Mouse (Mus musculus): ENCODE data around the gene Ppp1r32.

Ppp1r32 gene

DNA sequence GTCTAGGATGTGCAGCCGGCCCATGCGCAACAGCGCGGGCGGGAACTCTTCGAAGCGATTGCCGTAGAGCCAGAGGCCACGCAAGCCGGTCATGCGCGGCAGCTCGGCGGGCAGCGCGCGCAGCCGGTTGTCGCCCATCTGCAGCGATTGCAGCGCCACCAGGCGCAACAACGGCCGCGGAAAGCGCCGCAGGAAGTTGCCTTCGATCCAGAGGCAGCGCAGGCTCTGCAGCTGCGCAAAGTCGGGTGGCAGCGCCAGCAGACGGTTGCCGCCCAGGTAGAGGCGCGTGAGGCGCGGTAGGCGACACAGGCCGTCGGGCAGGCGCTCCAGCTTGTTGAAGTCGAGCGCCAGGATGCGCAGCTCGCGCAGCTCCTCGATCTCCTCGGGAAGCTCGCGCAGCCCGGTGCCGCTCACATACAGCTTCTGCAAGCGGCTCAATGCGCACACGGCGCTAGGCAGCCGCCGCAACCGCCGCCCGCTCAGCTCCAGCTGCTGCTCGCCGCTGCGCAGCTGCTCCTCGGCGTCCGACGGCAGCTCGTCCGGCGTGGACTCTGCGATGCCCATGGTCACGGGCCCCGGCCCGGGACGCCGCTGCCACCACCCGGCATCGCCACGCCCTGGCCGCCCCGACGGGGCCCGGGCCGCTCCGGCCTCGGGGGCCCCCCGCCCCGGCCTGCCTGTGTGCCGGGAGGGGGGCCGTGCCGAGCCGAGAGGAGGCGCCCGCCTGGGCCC is 25.8 kb downstream of the Ppp1r32 start, which contains the start of gene Lrrc10b:
TSS of gene Lrrc10b (minus strand) at position 722 of the 732 bp plus-strand sequence.
- no peak for DNase-seq

DNA sequence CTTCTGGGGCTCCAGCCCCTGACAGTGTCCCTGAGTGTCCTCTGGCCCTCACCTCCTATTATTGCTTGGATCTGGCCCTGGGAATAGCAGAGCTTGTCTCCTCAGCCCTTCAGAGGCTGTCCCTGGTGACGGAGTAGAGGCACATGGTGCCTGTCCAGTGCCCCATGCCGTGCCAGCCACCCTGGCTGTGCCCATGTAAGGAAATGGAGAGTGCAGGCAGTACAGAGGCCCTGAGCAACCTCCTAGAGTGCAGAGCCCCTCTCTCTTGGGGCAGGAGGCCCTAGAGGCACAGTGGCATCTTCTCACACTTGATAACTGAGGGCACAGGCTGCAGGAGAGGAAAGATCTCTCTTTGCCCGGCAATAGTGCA is 27.3 kb downstream of the Ppp1r32 start:
- DNase-seq = no peak

DNA sequence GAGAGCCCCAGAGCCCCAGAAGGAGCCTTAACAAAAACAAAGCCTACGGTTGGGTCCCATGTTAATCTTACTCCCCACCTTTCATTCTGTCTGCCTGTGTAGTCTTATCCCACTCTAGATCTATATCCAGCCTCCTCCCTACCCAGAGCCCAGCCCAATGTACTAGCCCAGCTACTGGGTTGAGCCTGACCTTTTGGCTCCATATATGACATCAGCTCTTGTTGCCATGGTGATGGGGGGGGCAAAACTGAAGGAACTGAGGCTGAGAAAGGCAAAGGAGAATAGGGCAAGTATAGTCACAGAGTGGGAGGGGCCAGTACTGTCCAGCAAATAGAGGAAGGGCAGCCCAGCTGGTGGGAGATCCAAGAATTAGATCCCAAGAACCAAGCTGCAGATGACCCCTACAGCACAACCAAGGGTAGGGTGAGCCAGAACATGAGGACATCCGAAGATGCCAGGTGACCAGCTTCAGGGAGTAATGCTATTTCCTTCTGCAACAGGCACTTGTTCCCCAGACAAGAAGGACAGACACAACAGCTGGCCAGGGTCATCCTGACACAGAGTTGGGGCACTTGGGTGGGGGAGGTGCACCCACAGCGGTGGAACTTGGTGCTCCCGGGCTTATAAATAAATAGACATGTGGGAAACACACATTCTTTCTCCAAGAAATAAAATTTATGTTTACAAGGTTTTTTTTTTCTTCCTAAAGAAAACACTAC is 27.9 kb downstream of the Ppp1r32 start:
- DNase-seq = no peak

DNA sequence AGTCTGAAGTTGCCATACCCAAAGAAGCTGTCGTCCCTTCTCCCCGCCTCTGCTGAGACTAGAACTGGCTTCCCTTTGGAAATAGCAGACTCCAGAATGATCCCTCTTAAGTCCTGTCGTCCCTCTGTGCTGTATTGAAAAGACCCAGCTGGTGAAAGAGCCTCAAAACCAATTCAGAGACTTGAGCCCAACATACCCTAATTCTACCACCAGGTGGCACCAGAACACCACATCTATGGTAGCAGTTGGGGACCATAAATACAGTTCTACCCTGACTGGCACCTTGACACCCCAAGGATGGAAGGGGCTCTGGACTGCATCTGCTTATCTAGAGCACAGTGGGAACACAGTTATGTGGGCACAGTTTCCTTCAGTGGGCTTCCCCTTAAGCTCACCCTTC is 33.0 kb downstream of the Ppp1r32 start:
- DNase-seq = no peak

DNA sequence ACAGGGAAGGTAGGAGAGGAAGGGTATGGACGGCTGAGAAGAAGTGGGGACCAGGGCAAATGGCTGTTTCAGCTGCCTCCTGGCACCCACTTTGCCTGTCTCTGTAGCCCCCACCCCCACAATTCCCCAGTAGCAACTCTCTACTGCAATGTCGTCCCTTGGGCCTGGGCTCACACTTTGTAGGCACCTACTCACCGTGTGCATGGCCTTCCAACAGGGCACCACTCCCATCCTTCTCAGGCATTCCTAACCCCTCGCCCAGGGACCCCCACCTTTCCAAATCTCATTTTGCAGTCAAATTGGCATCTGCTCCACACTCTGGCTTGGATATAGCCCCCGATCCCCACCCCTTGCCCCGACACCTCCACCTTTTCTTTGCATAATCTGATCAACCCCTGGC is 33.5 kb downstream of the Ppp1r32 start:
- DNase-seq = no peak

DNA sequence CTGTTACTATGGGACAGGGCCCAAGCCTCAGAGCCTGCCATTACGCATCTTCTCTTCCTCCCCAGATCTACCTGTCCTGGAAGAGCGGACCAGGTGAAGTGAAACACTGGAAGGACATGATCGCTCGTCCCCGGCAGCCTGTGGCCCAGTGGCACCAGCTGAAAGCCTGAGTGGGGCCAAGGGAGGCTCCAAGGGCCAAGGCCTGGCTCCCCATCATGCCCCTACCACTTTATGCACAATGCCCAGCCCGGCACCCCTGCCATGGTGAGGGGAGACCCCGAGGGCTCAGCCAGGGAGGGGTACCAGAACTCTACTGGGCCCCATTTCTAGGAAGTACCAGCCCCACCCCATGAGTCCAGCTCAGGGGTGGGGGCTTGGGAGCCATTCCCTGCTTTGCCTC is 34.5 kb downstream of the Ppp1r32 start:
- no peak for DNase-seq

DNA sequence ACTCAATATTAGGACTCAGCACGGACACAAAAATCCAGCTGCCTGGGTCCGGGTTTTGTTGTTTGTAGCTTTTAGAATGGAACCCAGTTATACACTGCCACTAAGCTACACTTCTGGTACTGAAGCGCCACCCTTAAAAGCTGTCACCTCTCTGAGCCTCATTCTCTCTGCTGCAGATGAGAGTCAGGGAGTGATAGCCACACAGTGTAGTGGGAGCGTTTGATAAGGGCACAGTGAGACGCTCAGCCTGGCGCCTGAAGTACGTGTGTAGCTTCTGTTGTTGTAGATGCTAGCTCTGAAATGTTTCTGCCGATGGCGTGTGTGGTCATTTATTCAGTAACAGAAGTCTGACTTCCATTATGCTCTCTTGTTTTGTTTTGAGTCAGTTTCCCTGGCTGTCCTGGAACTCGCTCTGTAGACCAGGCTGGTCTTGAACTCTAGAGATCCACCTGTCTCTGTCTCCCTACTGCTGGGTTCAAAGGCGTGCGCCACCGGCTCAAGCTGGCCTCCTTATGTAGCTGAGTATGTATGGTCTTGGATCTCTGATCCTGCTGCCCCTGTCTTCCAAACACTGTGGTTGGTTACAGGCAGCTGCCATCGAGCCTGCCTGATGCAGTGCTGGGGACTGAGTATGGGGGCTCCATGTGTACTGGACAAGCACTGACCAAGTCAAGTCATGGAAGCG is 37.9 kb downstream of the Ppp1r32 start:
- no peak for DNase-seq

DNA sequence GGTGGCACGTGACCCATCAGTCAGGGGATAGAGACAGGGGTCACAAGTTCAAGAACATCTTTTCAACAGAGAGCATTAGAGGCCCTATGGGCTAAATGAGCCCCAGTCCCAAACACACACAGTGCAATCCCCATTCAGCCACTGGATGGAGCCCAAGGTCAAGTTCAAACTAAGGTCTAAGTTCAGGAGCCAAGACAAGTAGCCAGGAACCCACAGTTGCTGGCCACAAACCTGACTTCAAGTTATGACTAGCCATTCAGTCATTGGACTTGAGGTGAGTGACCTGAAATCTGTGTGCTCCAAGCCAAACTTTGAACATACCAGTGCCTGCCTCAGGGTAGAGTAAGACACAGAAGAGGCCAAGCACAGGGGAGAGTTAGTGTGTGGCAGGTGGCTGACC is 45.2 kb downstream of the Ppp1r32 start:
- no peak for DNase-seq

DNA sequence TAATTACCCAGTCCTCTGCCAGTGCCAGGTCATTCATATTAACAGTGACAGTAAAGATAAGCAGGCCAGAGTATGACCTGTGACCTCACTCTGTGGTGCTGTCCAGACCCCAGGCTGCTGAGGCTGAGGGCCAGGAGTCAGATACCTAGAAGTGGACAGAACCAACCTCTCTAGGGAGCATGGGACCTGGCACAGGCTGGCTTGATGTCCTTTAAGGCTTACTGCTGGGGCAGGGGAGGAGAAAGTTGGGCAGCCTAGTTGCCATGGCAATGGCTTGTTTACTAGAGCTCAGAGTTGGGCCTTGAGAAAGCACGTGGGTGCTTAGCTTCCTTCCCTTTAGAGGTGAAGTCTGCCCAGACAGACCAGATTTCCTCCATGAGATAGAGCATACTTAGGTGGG is 46.0 kb downstream of the Ppp1r32 start:
- DNase-seq = no peak

DNA sequence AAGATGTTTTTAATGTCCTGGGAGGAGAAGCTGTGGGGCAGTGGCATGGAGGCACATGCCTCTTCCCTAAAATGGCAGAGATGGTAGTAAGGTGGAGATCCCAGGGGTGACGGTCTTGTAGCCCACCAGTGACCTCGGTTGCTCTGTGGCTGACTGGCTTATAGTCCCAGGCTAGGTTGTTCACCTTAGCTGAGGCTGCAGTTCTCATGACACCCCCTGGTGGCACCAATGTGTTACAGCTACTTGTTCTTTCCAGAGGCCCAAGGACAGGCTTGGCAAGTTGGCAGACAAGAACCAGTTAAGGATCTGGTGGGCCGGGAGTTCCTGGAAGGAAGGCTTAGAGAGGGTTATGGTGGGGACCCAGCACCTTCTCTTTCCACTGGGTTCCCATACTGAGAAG is 46.8 kb downstream of the Ppp1r32 start:
- peak; percentile 82 for DNase-seq

DNA sequence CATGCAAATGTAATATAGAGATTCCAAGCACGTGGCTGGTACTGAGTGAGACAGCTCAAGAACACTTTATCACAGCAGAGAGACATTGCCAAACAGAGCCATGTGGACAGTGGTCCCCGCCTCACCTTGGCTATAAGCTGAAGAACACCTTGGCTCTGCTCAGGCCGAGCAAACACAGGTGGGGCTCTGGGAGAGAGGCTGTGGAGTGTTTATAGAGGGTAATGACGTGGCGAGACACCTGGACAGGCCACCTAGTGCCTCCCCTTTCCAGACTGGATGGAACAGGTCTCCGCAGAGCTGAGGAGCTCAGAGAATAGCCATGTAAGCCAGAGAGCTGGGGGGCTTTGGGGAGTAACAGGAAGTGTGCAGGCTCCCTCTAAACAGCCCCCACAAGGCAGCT is 47.8 kb downstream of the Ppp1r32 start:
- no peak for DNase-seq

DNA sequence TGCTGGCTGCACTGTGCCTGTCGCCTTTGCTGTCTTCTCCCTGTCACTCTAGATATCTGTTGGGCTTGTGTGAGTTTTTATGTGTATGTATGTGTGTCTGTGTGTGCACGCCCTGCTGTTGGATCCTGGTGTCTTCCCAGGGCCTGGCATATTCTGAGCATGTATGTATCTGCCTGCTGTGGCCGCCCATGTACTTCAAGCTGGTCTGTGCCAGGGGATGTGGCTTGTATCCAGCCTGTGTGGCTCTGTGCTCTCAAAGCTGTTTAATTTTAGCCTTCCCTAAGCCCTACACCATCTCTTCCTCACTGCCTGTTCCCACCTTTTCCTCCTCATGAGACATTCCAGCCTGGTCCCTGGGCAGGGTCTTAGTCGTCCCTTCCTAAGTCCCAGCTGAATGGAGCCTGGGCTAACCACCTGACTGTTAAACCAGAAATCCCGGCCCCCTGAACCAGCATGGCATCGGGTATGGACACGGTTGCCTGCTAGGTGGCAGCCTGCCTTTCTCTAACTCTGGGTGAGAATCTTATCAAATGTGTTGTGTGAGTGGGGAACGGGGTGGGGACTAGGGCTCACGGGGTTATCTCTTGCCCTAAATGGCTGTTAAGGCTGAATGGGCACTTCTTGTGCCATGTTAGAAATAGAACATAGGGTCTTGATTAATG is 48.7 kb downstream of the Ppp1r32 start:
- peak; percentile 65 for DNase-seq

DNA sequence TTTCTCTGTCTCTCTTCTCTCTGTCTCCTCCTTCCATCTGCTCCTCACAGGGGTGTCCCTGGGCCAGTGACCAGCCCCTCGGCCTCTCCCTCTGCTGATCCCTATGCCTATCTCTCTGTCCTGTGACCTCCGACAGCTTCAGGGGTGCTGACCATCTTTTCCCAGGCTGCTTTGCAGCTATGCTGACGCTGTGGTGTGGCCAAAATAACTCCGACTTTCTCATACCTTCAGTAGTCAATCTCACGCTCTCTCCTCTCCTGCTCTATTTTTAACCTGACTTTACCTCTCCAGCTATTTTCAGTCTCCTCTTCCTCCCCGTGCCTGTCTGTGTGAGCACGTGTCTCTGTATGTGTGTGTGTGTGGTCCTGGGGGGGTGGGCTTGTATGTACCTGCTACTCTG is 49.5 kb downstream of the Ppp1r32 start:
- no peak for DNase-seq

DNA sequence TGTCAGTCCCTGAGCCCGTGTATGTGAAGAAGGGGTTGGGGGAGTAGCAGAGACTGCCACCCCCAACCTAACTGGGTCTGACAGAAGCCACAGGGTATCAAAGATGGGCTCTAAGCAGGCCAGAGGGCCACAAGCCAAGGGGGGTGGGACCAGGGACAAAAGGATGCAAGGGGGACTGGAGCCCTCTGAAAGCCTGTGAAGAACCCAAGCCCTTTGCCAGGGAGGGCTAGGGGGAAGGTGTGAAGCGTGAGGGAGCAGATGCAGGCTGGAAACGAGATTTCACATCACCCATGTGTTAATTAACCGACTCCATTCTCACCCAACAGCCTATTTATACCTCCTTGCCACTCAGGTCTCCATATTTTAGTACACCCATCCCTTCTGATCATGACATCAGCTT is 50.9 kb downstream of the Ppp1r32 start:
- DNase-seq = no peak

DNA sequence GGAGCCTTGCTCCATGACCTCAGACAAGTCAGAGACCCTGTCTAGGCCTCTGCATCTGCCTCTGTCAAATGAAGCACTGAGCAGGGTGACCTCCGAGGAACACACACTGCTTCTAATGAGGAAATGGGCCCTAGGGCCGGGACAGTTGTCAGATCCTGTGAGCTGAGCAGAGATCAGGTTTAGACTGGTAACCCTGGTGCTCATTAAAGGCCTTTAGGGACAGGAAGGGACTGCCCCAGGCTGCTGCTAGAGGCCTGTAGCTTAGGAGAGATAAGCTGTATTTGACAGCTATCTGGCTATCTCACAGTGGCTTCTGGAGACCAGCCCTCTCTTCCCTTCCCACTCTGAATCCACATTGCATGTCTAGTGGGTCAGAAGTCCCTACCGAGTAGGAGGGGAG is 51.3 kb downstream of the Ppp1r32 start:
- no peak for DNase-seq

DNA sequence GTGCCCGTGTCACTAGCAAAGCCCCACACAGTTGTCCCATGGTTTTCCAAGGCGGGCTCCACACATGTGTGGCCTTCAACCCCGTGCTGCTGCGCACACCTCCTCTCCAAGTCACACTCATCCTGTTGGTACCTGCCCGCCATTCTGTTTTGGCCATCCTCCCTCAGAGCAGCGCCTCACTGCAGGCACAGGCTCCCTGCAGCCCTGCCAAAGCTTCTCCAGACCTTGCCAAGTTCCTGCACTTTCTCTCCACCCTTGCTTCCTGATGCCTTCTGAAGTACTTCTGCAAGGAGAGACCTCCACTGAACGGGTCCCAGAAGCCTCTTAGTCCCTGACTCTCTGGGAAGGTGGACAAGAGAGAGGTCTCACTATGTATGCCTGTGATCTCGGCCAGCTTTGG is 53.4 kb downstream of the Ppp1r32 start:
- DNase-seq = peak; percentile 64

DNA sequence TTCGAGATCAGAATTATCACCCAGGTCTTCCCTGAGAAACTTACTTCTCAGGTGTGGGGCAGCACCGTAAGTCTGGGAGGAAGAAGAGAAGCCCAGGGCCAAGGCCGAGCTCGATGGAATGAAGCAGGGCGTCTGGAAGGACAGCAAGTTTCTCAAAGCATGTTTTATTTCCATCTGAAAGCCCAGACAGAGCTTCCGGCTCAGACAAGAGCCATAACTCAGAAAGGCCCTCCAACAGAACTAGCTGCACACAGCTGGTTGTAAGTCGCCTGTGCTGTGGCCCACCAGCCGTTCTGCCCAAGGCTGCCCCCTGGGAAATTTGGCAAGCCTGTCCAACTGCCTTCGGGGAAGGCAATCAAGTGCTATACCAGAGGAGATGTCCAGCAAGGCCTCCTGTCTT is 55.3 kb downstream of the Ppp1r32 start:
- DNase-seq = no peak

DNA sequence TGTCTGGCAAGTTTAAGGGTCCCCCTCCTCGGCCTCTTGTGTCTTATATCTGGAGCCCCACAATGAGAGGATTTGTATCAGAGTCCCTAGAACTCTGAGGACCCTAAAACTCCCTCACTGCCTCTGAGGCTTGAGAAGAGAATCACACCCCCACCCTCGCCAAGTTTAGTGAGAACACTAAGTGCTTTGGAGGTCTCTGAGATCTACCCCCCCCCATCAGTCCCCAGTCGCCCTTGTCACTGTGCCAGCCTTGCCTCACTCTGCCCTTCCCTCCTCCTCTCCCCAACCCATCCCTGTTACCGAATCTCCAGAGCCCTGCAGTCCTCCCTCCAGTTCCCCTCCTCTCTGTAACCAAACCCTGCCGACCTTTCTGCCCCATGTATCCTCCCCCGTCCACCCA is 55.9 kb downstream of the Ppp1r32 start:
- no peak for DNase-seq

DNA sequence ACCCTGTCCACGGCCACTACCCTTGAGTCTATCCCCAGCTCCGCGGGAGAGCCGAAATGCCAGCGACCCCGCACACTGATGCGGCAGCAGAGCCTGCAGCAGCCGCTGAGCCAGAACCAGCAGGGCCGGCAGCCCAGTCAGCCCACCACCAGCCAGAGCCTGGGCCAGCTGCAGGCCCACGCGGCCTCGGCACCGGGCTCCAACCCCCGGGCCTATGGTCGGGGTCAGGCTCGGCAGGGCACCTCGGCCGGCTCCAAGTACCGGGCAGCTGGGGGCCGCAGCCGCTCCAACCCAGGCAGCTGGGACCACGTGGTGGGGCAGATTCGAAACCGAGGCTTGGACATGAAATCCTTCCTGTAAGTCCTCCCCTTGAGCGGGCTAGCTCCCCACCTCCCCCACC is 56.4 kb downstream of the Ppp1r32 start:
- DNase-seq = no peak

DNA sequence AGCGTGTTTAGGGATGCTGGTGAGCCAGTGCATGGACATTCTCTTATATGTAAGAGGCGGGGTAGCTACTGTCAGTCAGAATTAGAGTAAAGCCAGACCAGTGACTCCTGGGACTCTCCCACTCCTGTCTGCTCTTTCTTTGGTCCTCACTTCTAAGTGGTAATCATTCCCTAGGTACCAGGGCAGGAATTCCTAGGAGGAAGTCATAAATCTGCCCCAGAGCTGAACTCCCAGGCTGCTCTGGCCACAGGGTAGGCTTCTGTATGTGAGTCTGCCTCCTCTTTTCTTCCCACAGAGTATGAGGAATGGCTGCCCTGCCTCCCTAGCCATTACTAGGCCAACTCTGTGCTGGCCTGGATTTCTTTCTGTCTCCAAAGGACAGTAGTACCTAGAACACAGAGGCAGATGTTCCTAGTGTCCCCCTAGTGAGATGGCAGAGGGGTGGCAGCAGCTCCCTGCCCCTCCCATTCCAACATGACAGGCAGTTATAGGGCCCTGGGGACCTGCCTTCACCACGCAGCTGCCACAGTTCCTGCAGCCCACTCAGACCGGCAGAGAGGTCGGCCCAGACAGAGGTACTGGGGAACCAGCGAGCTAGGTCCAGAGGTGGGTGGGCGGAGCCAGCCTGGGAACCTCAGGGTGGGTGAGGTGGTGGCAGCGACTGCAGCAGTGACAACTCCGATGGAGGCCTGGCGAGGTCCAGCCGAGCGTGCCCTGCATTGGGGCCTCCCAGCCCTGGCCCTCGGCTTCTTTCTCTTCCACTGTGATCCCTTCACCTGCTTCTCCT is 57.1 kb downstream of the Ppp1r32 start:
- peak; percentile 47 for DNase-seq

DNA sequence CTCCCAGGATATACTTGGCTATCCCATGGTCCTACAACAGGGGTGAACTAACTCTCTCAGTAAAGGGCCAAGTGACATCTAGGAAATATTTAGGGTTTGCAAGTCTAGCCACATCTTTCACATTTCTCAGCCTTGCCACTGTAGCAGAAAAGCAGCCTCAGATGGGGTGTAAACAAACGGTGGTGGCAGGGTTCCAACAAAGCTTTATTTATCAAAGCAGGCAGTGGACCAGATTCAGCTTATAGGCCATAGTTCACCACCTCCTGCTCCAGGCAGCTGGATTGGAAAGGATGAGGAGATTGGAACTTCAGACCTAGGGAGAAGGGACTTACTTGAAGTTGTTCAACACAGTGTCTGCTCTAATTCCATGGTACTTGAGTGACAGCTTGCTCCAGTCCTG is 58.0 kb downstream of the Ppp1r32 start:
- DNase-seq = no peak
